Mouse (Mus musculus): ENCODE data around the gene Git2.

The Git2 gene

GRCm38 (mm10) chr5:114680676-114681285 lies 94.5 kb downstream of the Git2 start:
- peak; percentile 63 for DNase-seq

GRCm38 (mm10) chr5:114679841-114680591 lies 95.3 kb downstream of the Git2 start:
- DNase-seq, result peak; percentile 43

All from thymus, postnatal 4 days (tissue).